Mouse (Mus musculus) cerebellum, adult 2 months (tissue): Measurements from ENCODE around the gene Bri3bp.
"Not testable (repeated sequence)": the region's sequence is repeated elsewhere in the genome, so short reads cannot be mapped to it uniquely, and the experiment has no call there.

Source experiments
- CTCF ChIP-seq: fragments of 200-500 bp; IDR thresholded peaks from 2 replicates; pipeline ENCODE4 v1.5.1; 2011; ENCODE audit warnings: low read depth, mild to moderate bottlenecking, control low read depth, low read length, moderate library complexity, borderline replicate concordance; ENCODE audit not compliant: insufficient read depth
- POLR2A ChIP-seq: fragments of 200-500 bp; IDR thresholded peaks from 2 replicates; pipeline ENCODE4 v1.6.1; 2011; ENCODE audit warnings: low read length, control low read depth, borderline replicate concordance; ENCODE audit not compliant: insufficient read depth

- not testable (repeated sequence) for TF ChIP-seq CTCF, POLR2A
Observed at GRCm38 (mm10) chr5:125392176-125392575, 49.2 kb upstream of the Bri3bp start.
